Mouse (Mus musculus): ENCODE data around the gene Prickle1. TPM values are rescaled to one million over a fixed set of nuclear protein-coding genes. Genes with fewer than 3 reads are reported as not detected.

Gene Prickle1
- polyA plus RNA-seq, 1 experiment: 7.4 TPM

DNA sequence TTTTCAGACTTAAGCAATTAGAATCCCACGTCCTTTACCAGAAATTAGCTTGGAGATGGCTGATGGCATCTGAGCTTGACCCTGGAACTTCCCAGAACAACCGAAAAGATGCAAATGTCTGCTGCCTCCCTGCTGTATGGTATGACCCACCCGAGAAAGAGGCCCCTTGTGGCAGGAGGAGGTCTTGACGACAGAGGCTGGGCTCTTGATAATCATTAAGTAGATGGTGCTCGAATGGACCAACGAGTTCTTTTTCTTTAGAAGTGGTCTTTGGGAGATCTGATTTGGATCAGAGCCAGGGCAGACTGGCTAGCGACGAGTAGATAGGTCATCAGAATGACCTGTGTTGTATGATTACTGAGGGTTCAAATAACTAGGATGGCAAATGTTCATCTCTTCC lies 40.0 kb downstream of the Prickle1 start:
- no peak for TF ChIP-seq CEBPB (IDR thresholded peaks at IDR 0.05; ENCODE audit: low read depth)
- TF ChIP-seq MYOG (IDR thresholded peaks at IDR 0.05; ENCODE audit: control insufficient read depth, extremely low read depth, insufficient read length): no peak
- TF ChIP-seq MYOD1 (IDR thresholded peaks at IDR 0.05; ENCODE audit: control insufficient read depth, insufficient read length, low read depth): no peak
- TF ChIP-seq FOSL1 (IDR thresholded peaks at IDR 0.05; ENCODE audit: insufficient read depth, low read length, poor library complexity, severe bottlenecking): no peak
- TF ChIP-seq MAX (IDR thresholded peaks at IDR 0.05): no peak
- TF ChIP-seq USF1 (IDR thresholded peaks at IDR 0.05; ENCODE audit: low read depth): no peak
- no peak for TF ChIP-seq CTCF (IDR thresholded peaks at IDR 0.05; ENCODE audit: control insufficient read depth, insufficient read depth, insufficient read length)
- Histone ChIP-seq H3ac (ENCODE audit: control insufficient read depth, insufficient read length, low read depth) (no peak overlapping the region), H3K79me3 (ENCODE audit: low read depth) (no peaks in the 10 kb centered on the region), H3K79me2 (ENCODE audit: control insufficient read depth, insufficient read depth) (no peaks in the 10 kb centered on the region), H3K4me3 (ENCODE audit: insufficient read depth, poor library complexity, severe bottlenecking) (no peak overlapping the region), H3K36me3 (ENCODE audit: control insufficient read depth, insufficient read depth) (no peaks in the 10 kb centered on the region), H3K27me3 (ENCODE audit: control insufficient read depth, insufficient read depth, insufficient read length) (no peaks in the 10 kb centered on the region)

DNA sequence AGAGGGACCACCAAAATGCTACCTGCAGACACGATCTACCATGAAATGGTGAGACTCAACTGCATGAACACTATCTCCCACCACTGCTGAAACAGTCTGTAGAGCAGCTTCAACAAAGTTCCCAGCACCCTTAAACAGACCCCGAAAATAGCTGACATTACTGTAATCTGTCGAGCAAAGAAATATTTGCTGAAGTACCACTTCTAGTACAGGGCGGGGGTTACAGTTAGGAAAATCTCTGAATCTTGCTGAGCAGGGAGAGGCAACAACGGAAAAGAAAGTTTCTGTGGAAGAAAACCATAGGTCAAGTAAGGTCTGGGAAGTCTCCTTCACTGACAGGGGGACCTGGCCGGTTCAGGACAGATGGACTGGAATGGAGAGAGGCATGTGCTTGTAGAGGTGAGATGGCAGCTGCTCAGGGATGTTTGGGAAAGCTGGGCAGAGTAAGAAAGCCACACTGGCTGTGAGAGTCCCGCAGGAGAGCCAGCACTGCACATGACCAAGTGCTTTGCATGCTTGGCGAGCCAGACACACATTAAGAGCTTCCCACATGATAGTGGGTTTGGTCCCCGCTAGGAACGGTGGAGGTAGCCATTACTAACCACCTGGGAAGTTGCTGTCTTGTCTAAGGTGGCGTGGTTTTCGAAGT lies 41.4 kb downstream of the Prickle1 start:
- H3K27me3 ChIP-seq (ENCODE audit: control insufficient read depth, insufficient read depth, insufficient read length): no peaks in the 10 kb centered on the region
- no peaks in the 10 kb centered on the region for H3K36me3 ChIP-seq (ENCODE audit: control insufficient read depth, insufficient read depth)
- no peaks in the 10 kb centered on the region for H3K79me2 ChIP-seq (ENCODE audit: control insufficient read depth, insufficient read depth)
- no peak for TF ChIP-seq CTCF (IDR thresholded peaks at IDR 0.05; ENCODE audit: control insufficient read depth, insufficient read depth, insufficient read length)
- TF ChIP-seq CEBPB (IDR thresholded peaks at IDR 0.05; ENCODE audit: low read depth): no peak
- no peak for TF ChIP-seq MYOG (IDR thresholded peaks at IDR 0.05; ENCODE audit: control insufficient read depth, extremely low read depth, insufficient read length)
- TF ChIP-seq MYOD1 (IDR thresholded peaks at IDR 0.05; ENCODE audit: control insufficient read depth, insufficient read length, low read depth): no peak
- no peak for TF ChIP-seq FOSL1 (IDR thresholded peaks at IDR 0.05; ENCODE audit: insufficient read depth, low read length, poor library complexity, severe bottlenecking)
- no peak for TF ChIP-seq MAX (IDR thresholded peaks at IDR 0.05)
- TF ChIP-seq USF1 (IDR thresholded peaks at IDR 0.05; ENCODE audit: low read depth): no peak
- no peak overlapping the region for H3K4me3 ChIP-seq (ENCODE audit: insufficient read depth, poor library complexity, severe bottlenecking)
- H3K79me3 ChIP-seq (ENCODE audit: low read depth): no peaks in the 10 kb centered on the region
- no peak overlapping the region for H3ac ChIP-seq (ENCODE audit: control insufficient read depth, insufficient read length, low read depth)

DNA sequence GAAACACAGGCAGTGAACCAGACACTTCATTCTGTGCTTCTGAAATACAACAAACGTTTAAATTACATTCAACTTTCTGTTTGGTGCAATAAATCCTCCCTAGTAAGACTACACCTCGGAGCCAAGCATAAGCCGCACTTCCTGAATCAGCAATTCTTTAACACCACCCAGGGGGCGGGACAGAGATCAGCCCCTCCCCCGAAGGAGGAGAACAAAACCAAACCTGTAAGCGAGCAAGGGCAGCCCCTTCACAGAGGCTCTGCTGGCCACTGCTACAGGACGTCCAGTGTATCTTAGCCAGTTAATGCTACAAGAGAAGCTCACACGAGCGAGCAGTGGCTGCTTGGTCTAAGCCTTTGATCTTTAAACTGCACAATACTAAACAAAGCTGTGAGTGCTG lies 43.5 kb downstream of the Prickle1 start:
- Histone ChIP-seq H3K79me3 (ENCODE audit: low read depth) (no peaks in the 10 kb centered on the region), H3K79me2 (ENCODE audit: control insufficient read depth, insufficient read depth) (no peaks in the 10 kb centered on the region), H3K36me3 (ENCODE audit: control insufficient read depth, insufficient read depth) (no peaks in the 10 kb centered on the region), H3ac (ENCODE audit: control insufficient read depth, insufficient read length, low read depth) (no peak overlapping the region), H3K27me3 (ENCODE audit: control insufficient read depth, insufficient read depth, insufficient read length) (no peaks in the 10 kb centered on the region), H3K4me3 (ENCODE audit: insufficient read depth, poor library complexity, severe bottlenecking) (no peak overlapping the region)
- TF ChIP-seq CEBPB (IDR thresholded peaks at IDR 0.05; ENCODE audit: low read depth) (no peak), CTCF (IDR thresholded peaks at IDR 0.05; ENCODE audit: control insufficient read depth, insufficient read depth, insufficient read length) (no peak), MYOG (IDR thresholded peaks at IDR 0.05; ENCODE audit: control insufficient read depth, extremely low read depth, insufficient read length) (no peak), MAX (IDR thresholded peaks at IDR 0.05) (no peak), USF1 (IDR thresholded peaks at IDR 0.05; ENCODE audit: low read depth) (no peak), FOSL1 (IDR thresholded peaks at IDR 0.05; ENCODE audit: insufficient read depth, low read length, poor library complexity, severe bottlenecking) (no peak), MYOD1 (IDR thresholded peaks at IDR 0.05; ENCODE audit: control insufficient read depth, insufficient read length, low read depth) (no peak)

DNA sequence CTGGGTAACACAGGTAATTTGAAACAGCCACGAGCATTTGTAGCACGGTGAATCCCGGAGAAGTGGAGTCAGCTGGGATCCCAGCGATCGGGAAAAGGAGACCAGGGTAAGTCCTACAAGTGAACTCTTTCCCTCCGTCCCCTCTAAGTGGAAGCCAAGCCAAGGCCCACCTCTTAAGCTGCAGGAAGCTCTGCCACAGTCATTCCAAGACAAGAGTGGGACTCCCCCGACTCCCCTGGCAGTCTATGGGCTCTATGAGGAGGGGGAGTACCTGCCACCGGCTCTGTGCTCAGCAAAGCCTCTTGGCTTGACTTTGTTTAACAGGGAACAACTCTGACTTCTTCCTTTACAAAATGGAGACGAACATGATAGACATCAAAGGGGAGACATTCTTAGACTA lies 47.4 kb downstream of the Prickle1 start:
- Histone ChIP-seq H3K27me3 (ENCODE audit: control insufficient read depth, insufficient read depth, insufficient read length) (no peaks in the 10 kb centered on the region), H3K4me3 (ENCODE audit: insufficient read depth, poor library complexity, severe bottlenecking) (no peak overlapping the region), H3ac (ENCODE audit: control insufficient read depth, insufficient read length, low read depth) (no peak overlapping the region), H3K79me2 (ENCODE audit: control insufficient read depth, insufficient read depth) (no peaks in the 10 kb centered on the region), H3K36me3 (ENCODE audit: control insufficient read depth, insufficient read depth) (no peaks in the 10 kb centered on the region), H3K79me3 (ENCODE audit: low read depth) (no peaks in the 10 kb centered on the region)
- TF ChIP-seq FOSL1 (IDR thresholded peaks at IDR 0.05; ENCODE audit: insufficient read depth, low read length, poor library complexity, severe bottlenecking) (no peak), MAX (IDR thresholded peaks at IDR 0.05) (no peak), CEBPB (IDR thresholded peaks at IDR 0.05; ENCODE audit: low read depth) (no peak), MYOG (IDR thresholded peaks at IDR 0.05; ENCODE audit: control insufficient read depth, extremely low read depth, insufficient read length) (no peak), USF1 (IDR thresholded peaks at IDR 0.05; ENCODE audit: low read depth) (no peak), CTCF (IDR thresholded peaks at IDR 0.05; ENCODE audit: control insufficient read depth, insufficient read depth, insufficient read length) (no peak), MYOD1 (IDR thresholded peaks at IDR 0.05; ENCODE audit: control insufficient read depth, insufficient read length, low read depth) (no peak)

DNA sequence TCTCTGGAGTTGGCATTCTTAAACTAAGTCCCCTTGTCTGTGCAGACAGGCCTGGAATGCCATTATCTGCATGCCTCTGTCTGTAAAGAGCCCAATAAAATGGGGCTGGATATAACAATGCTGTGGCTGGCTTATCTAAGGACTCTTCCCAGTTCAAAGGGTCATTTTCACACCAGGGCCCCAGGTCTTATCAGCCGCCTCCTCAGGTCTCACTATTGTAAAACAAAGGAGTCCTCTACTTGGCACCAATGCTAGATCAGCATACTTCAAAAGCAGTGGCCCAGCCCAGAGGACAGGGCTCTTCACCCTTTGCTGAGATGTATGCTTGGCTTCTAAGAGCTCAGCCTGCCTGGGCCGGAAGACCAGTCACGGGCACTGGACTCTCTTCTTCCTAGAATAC lies 56.3 kb downstream of the Prickle1 start:
- Histone ChIP-seq H3ac (ENCODE audit: control insufficient read depth, insufficient read length, low read depth) (no peak overlapping the region), H3K79me2 (ENCODE audit: control insufficient read depth, insufficient read depth) (no peaks in the 10 kb centered on the region), H3K4me3 (ENCODE audit: insufficient read depth, poor library complexity, severe bottlenecking) (no peak overlapping the region), H3K36me3 (ENCODE audit: control insufficient read depth, insufficient read depth) (no peaks in the 10 kb centered on the region), H3K79me3 (ENCODE audit: low read depth) (no peaks in the 10 kb centered on the region), H3K27me3 (ENCODE audit: control insufficient read depth, insufficient read depth, insufficient read length) (no peaks in the 10 kb centered on the region)
- TF ChIP-seq MYOG (IDR thresholded peaks at IDR 0.05; ENCODE audit: control insufficient read depth, extremely low read depth, insufficient read length) (no peak), MYOD1 (IDR thresholded peaks at IDR 0.05; ENCODE audit: control insufficient read depth, insufficient read length, low read depth) (no peak), CTCF (IDR thresholded peaks at IDR 0.05; ENCODE audit: control insufficient read depth, insufficient read depth, insufficient read length) (no peak), MAX (IDR thresholded peaks at IDR 0.05) (no peak), FOSL1 (IDR thresholded peaks at IDR 0.05; ENCODE audit: insufficient read depth, low read length, poor library complexity, severe bottlenecking) (no peak), CEBPB (IDR thresholded peaks at IDR 0.05; ENCODE audit: low read depth) (no peak), USF1 (IDR thresholded peaks at IDR 0.05; ENCODE audit: low read depth) (no peak)
